Mouse (Mus musculus): Measurements from ENCODE around the gene Fgfr1op.
"Not testable (repeated sequence)": the region's sequence is repeated elsewhere in the genome, so short reads cannot be mapped to it uniquely, and the experiment has no call there.

Gene Fgfr1op

GRCm38 (mm10) chr17:8167436-8167835 lies 2.1 kb downstream of the Fgfr1op start:
- DNase-seq (ENCODE audit: extremely low read depth, insufficient read length, low spot score) = not testable (repeated sequence)

GRCm38 (mm10) chr17:8170331-8170730 lies 5.0 kb downstream of the Fgfr1op start:
- DNase-seq (ENCODE audit: extremely low read depth, insufficient read length, low spot score) = no peak

- no peak for DNase-seq (ENCODE audit: extremely low read depth, insufficient read length, low spot score)
These were observed 5.8 kb downstream of the Fgfr1op start for GRCm38 (mm10) chr17:8171081-8171480.

GRCm38 (mm10) chr17:8177090-8177489 lies 11.8 kb downstream of the Fgfr1op start:
- DNase-seq (ENCODE audit: extremely low read depth, insufficient read length, low spot score) = no peak

- DNase-seq (ENCODE audit: extremely low read depth, insufficient read length, low spot score) = no peak
These were observed 18.5 kb downstream of the Fgfr1op start for GRCm38 (mm10) chr17:8183815-8184214.

- no peak for DNase-seq (ENCODE audit: extremely low read depth, insufficient read length, low spot score)
These were observed 18.9 kb downstream of the Fgfr1op start for GRCm38 (mm10) chr17:8184217-8184616.

- DNase-seq (ENCODE audit: extremely low read depth, insufficient read length, low spot score) = no peak
These were observed 28.4 kb downstream of the Fgfr1op start for GRCm38 (mm10) chr17:8193678-8194077.

GRCm38 (mm10) chr17:8195685-8196376 lies 30.5 kb downstream of the Fgfr1op start:
- DNase-seq (ENCODE audit: extremely low read depth, insufficient read length, low spot score) = no peak

- no peak for DNase-seq (ENCODE audit: extremely low read depth, insufficient read length, low spot score)
These were observed 32.4 kb downstream of the Fgfr1op start for GRCm38 (mm10) chr17:8197652-8198051.

GRCm38 (mm10) chr17:8199067-8199935 lies 34.0 kb downstream of the Fgfr1op start:
- DNase-seq (ENCODE audit: extremely low read depth, insufficient read length, low spot score) = no peak

GRCm38 (mm10) chr17:8199936-8200330 lies 34.6 kb downstream of the Fgfr1op start:
- no peak for DNase-seq (ENCODE audit: extremely low read depth, insufficient read length, low spot score)

- DNase-seq (ENCODE audit: extremely low read depth, insufficient read length, low spot score) = no peak
These were observed 38.2 kb downstream of the Fgfr1op start for GRCm38 (mm10) chr17:8203487-8203886.

- DNase-seq (ENCODE audit: extremely low read depth, insufficient read length, low spot score) = not testable (repeated sequence)
These were observed 39.9 kb downstream of the Fgfr1op start for GRCm38 (mm10) chr17:8205221-8205631.

GRCm38 (mm10) chr17:8206691-8207090 lies 41.4 kb downstream of the Fgfr1op start:
- no peak for DNase-seq (ENCODE audit: extremely low read depth, insufficient read length, low spot score)

GRCm38 (mm10) chr17:8209696-8210095 lies 44.4 kb downstream of the Fgfr1op start:
- no peak for DNase-seq (ENCODE audit: extremely low read depth, insufficient read length, low spot score)

- no peak for DNase-seq (ENCODE audit: extremely low read depth, insufficient read length, low spot score)
These were observed 44.9 kb downstream of the Fgfr1op start for GRCm38 (mm10) chr17:8210170-8210569.

GRCm38 (mm10) chr17:8210675-8211074 lies 45.4 kb downstream of the Fgfr1op start:
- no peak for DNase-seq (ENCODE audit: extremely low read depth, insufficient read length, low spot score)

- DNase-seq (ENCODE audit: extremely low read depth, insufficient read length, low spot score) = no peak
These were observed 46.1 kb downstream of the Fgfr1op start for GRCm38 (mm10) chr17:8211399-8211798.

GRCm38 (mm10) chr17:8214369-8214768 lies 49.1 kb downstream of the Fgfr1op start:
- DNase-seq (ENCODE audit: extremely low read depth, insufficient read length, low spot score) = no peak

- DNase-seq (ENCODE audit: extremely low read depth, insufficient read length, low spot score) = no peak
These were observed 49.9 kb downstream of the Fgfr1op start for GRCm38 (mm10) chr17:8215016-8215745.

GRCm38 (mm10) chr17:8223225-8223624 lies 57.9 kb downstream of the Fgfr1op start:
- DNase-seq (ENCODE audit: extremely low read depth, insufficient read length, low spot score) = no peak

All from 3134 (cell line).